Mouse (Mus musculus) testis, adult 2 months (tissue): ENCODE results near the gene Rasgef1c. TPM values are rescaled to one million over a fixed set of nuclear protein-coding genes. Genes with fewer than 3 reads are reported as not detected.

Experiments used
- H3K27ac ChIP-seq: fragments of 200-500 bp; 2 replicates; pipeline ENCODE4 v1.5.1; 2012; ENCODE audit warnings: low read depth, low read length; ENCODE audit not compliant: control insufficient read depth, insufficient read depth
- H3K27me3 ChIP-seq: fragments of 200-500 bp; 2 replicates; pipeline ENCODE4 v1.6.1; 2012; ENCODE audit warnings: mild to moderate bottlenecking, low read length, moderate library complexity; ENCODE audit not compliant: control insufficient read depth, insufficient read depth
- H3K36me3 ChIP-seq: fragments of 200-500 bp; 2 replicates; pipeline ENCODE4 v1.6.1; 2012; ENCODE audit warnings: mild to moderate bottlenecking, low read length; ENCODE audit not compliant: control insufficient read depth, insufficient read depth
- H3K4me1 ChIP-seq: fragments of 200-500 bp; 2 replicates; pipeline ENCODE4 v1.6.1; 2012; ENCODE audit warnings: low read length; ENCODE audit not compliant: control insufficient read depth, insufficient read depth
- H3K4me3 ChIP-seq: fragments of 200-500 bp; 2 replicates; pipeline ENCODE4 v1.5.1; 2012; ENCODE audit warnings: low read depth, mild to moderate bottlenecking, low read length, moderate library complexity, mixed read lengths; ENCODE audit not compliant: control insufficient read depth
- CTCF ChIP-seq: fragments of 200-500 bp; IDR thresholded peaks from 2 replicates; pipeline ENCODE4 v1.5.1; 2012; ENCODE audit warnings: low read depth, mild to moderate bottlenecking, inconsistent platforms, low read length, moderate library complexity; ENCODE audit not compliant: control insufficient read depth, insufficient read depth, insufficient replicate concordance
- POLR2A ChIP-seq: fragments of 200-500 bp; IDR thresholded peaks from 2 replicates; pipeline ENCODE4 v1.6.1; 2012; ENCODE audit warnings: low read depth, mild to moderate bottlenecking, inconsistent platforms, low read length, moderate library complexity; ENCODE audit not compliant: control insufficient read depth
- polyA plus RNA-seq: library from polyadenylated mRNA; depleted of rRNA; stranded (reverse); fragments of >200 nt; gene quantifications from 2 replicates; pipeline ENCODE4 v1.2.3, GENCODE M21; 2012

Gene Rasgef1c
- polyA plus RNA-seq, 1 experiment, result 0.93 TPM

GRCm38 (mm10) chr11:49927670-49928069, 26.0 kb downstream of the Rasgef1c start:
- Histone ChIP-seq H3K27me3 (no peaks in the 10 kb centered on the region), H3K27ac (no peak overlapping the region), H3K4me3 (no peak overlapping the region), H3K36me3 (no peaks in the 10 kb centered on the region), H3K4me1 (peaks cover 5% of the 10 kb centered on the region)
- TF ChIP-seq CTCF, result no peak
- no peak for TF ChIP-seq POLR2A

GRCm38 (mm10) chr11:49931037-49931625, 29.5 kb downstream of the Rasgef1c start:
- Histone ChIP-seq H3K4me3 (no peak overlapping the region), H3K36me3 (no peaks in the 10 kb centered on the region), H3K27ac (peak overlapping the region; percentile 50), H3K4me1 (peaks cover 5% of the 10 kb centered on the region), H3K27me3 (no peaks in the 10 kb centered on the region)
- TF ChIP-seq CTCF (no peak), POLR2A (no peak)

DNA sequence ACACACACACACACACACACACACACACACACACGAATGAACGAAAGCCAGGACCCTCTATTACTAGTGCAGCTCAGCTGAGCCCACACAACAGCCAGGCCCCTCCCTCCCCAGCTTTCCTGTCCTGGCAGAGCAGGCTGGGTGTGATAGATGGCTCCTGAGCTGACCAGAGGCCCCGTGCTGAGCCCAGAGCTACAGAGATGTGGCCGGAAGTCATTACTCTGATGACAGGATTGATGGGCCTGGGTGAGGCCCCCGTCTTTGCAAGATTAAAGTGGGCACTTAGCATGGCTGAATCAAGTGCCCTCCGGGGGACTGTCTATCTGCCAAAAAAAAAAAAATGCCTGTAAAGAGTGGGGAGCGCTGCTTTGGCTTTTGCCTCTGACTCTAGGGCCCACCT, 30.2 kb downstream of the Rasgef1c start:
- Histone ChIP-seq H3K4me1 (peaks cover 5% of the 10 kb centered on the region), H3K27me3 (no peaks in the 10 kb centered on the region), H3K36me3 (no peaks in the 10 kb centered on the region), H3K27ac (no peak overlapping the region; the same call in 1 of the 2 replicates), H3K4me3 (no peak overlapping the region)
- TF ChIP-seq CTCF (no peak), POLR2A (no peak)

- peak overlapping the region; percentile 26; the same call in 1 of the 2 replicates for H3K27ac ChIP-seq
- no peaks in the 10 kb centered on the region for H3K36me3 ChIP-seq
- H3K4me3 ChIP-seq, result no peak overlapping the region
- H3K4me1 ChIP-seq, result peaks cover 5% of the 10 kb centered on the region
- TF ChIP-seq POLR2A (no peak), CTCF (no peak)
- no peaks in the 10 kb centered on the region for H3K27me3 ChIP-seq
These were observed 32.2 kb downstream of the Rasgef1c start for GRCm38 (mm10) chr11:49933811-49934210.

DNA sequence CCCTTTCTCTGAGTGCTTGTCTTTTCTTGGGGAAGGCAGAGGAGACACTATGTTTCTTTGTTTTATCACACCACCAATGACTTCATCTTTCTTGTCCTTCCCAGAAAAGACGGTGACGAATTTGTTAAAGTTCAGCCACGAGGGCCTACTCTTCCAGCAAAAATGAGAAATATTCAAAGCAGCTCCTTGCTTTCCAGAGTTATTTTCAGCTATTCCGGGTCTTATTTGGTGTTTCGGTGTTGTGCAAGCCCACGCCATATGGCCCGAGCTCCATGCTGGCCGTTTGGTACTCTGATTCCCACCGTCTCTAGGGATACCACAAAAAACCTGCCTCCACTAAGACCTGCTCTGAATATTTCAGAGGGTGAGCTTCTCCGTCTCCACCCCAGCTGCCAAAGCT, 32.7 kb downstream of the Rasgef1c start:
- Histone ChIP-seq H3K4me3 (no peak overlapping the region), H3K27me3 (no peaks in the 10 kb centered on the region), H3K36me3 (no peaks in the 10 kb centered on the region), H3K27ac (no peak overlapping the region; the same call in 1 of the 2 replicates), H3K4me1 (peaks cover 5% of the 10 kb centered on the region)
- TF ChIP-seq CTCF, result no peak
- no peak for TF ChIP-seq POLR2A

- no peak overlapping the region for H3K27ac ChIP-seq
- no peak overlapping the region for H3K4me3 ChIP-seq
- TF ChIP-seq POLR2A, result no peak
- no peak for TF ChIP-seq CTCF
- no peaks in the 10 kb centered on the region; the same call in 1 of the 2 replicates for H3K4me1 ChIP-seq
- no peaks in the 10 kb centered on the region for H3K27me3 ChIP-seq
- H3K36me3 ChIP-seq, result no peaks in the 10 kb centered on the region
These were observed 34.8 kb downstream of the Rasgef1c start for GRCm38 (mm10) chr11:49936458-49936857.

- Histone ChIP-seq H3K27me3 (no peaks in the 10 kb centered on the region), H3K4me3 (no peak overlapping the region), H3K27ac (no peak overlapping the region), H3K36me3 (no peaks in the 10 kb centered on the region), H3K4me1 (no peaks in the 10 kb centered on the region)
- TF ChIP-seq POLR2A, result no peak
- TF ChIP-seq CTCF, result no peak
These were observed 36.1 kb downstream of the Rasgef1c start for GRCm38 (mm10) chr11:49937779-49938178.
